8 mouse cellular contexts compared by ENCODE assay signal in the genomic region with DNA sequence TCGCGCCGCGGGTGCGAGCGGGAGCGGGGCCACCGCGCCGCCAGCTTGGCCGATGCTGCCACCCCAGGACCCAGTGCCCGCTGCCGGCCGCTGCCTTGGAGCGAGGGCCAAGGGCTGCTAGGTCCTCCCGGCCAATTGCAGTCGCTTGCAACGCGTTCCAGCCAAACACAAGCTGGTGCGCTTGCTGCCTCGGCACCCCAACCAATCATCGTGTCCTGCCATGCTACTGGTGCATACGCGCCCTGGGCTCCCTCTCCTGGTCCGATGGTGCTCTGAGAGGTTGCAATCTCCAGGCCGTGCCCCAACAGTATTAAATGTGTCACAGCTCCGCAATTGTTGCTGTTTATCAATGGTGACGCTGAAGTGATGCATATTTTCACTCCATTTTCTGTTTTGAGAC. TPM values are rescaled to one million over a fixed set of nuclear protein-coding genes. Genes with fewer than 3 reads are reported as not detected.
DNase-seq lines count a peak whose midpoint lies in the region; ATAC-seq lines count a peak whose summit lies in the region.

No protein-coding gene starts in this region.

- under 1% methylated on average over 28 of the region's 28 CpGs for WGBS in heart, embryonic 13.5 days
- WGBS in liver, embryonic 11.5 days: 0% methylated on average over 16 of the region's 28 CpGs

- H3K4me2 ChIP-seq in heart, embryonic 13.5 days: peak overlapping the region; percentile 100
- H3K4me2 ChIP-seq in liver, embryonic 11.5 days: peak overlapping the region; percentile 98

- peaks cover 10% of the 10 kb centered on the region for H3K4me1 ChIP-seq in heart, embryonic 13.5 days
- H3K4me1 ChIP-seq in liver, embryonic 11.5 days (replicated peaks; ENCODE audit: control insufficient read depth, insufficient read depth, low read length): peaks cover 3% of the 10 kb centered on the region; the same call in 1 of the 2 replicates

- H3K9ac ChIP-seq in heart, embryonic 13.5 days: peak overlapping the region; percentile 81
- no peak overlapping the region for H3K9ac ChIP-seq in liver, embryonic 11.5 days (ENCODE audit: low read depth, low read length)

- ATAC-seq in erythroid progenitor cell, adult 5-6 weeks (replicated peaks; ENCODE audit: low FRiP score, poor library complexity, severe bottlenecking): peak; percentile 84
- peak; percentile 86 for ATAC-seq in heart, embryonic 13.5 days (ENCODE audit: extremely low read depth, insufficient number of reproducible peaks, low FRiP score, low TSS enrichment)
- peak; percentile 93 for ATAC-seq in liver, embryonic 11.5 days (replicated peaks; ENCODE audit: low FRiP score)

- H3K36me3 ChIP-seq in heart, embryonic 13.5 days: no peaks in the 10 kb centered on the region
- H3K36me3 ChIP-seq in liver, embryonic 11.5 days (ENCODE audit: control insufficient read depth, insufficient read depth, low read length): no peaks in the 10 kb centered on the region
- no peaks in the 10 kb centered on the region for H3K36me3 ChIP-seq in splenic B cell, adult 2 months (ENCODE audit: control insufficient read depth, insufficient read depth, low read length, poor library complexity, severe bottlenecking)

- H3K27ac ChIP-seq in heart, embryonic 13.5 days (replicated peaks): no peak overlapping the region
- H3K27ac ChIP-seq in liver, embryonic 11.5 days (ENCODE audit: low read depth, low read length): no peak overlapping the region

- H3K27me3 ChIP-seq in heart, embryonic 13.5 days (replicated peaks): peaks cover 88% of the 10 kb centered on the region
- H3K27me3 ChIP-seq in liver, embryonic 11.5 days (replicated peaks; ENCODE audit: control insufficient read depth, insufficient read depth, low read length): peaks cover 42% of the 10 kb centered on the region
- H3K27me3 ChIP-seq in splenic B cell, adult 2 months (ENCODE audit: control insufficient read depth, insufficient read depth, low read length, poor library complexity, severe bottlenecking): no peaks in the 10 kb centered on the region

- H3K9me3 ChIP-seq in heart, embryonic 13.5 days: no peaks in the 10 kb centered on the region
- no peaks in the 10 kb centered on the region for H3K9me3 ChIP-seq in liver, embryonic 11.5 days (ENCODE audit: control insufficient read depth, low read length)

- DNase-seq in CD4-positive, CD25-positive, alpha-beta regulatory T cell, adult 2 months (ENCODE audit: low read depth, low spot score): peak; percentile 85
- DNase-seq in brain, embryonic 18.5 days (ENCODE audit: low read depth, low spot score): peak; percentile 73
- DNase-seq in kidney, postnatal 10 days: peak; percentile 94
- DNase-seq in liver, embryonic 11.5 days (ENCODE audit: low spot score): peak; percentile 73
- DNase-seq in naive thymus-derived CD4-positive, alpha-beta T cell, adult 2 months (ENCODE audit: low read depth): peak; percentile 75
- DNase-seq in splenic B cell, adult 2 months (ENCODE audit: low read depth, low spot score): peak; percentile 83

- H3K4me3 ChIP-seq in heart, embryonic 13.5 days: peak overlapping the region; percentile 76
- H3K4me3 ChIP-seq in liver, embryonic 11.5 days (ENCODE audit: low read depth, low read length): peak overlapping the region; percentile 72

RNA-seq across cellular contexts. Expression of a gene that starts 16.3 kb away (rescaled TPM):
- not detected in 2 replicates for total RNA-seq in erythroid progenitor cell, adult 5-6 weeks (2015; ENCODE audit: low replicate concordance)
- total RNA-seq in erythroid progenitor cell, adult 5-6 weeks (2017; ENCODE audit: low replicate concordance): not detected in 2 replicates
- 0.29 and 0.32 TPM in 2 replicates for polyA plus RNA-seq in heart, embryonic 13.5 days (2015; fragmentation: Nextera tagmentation; extraction: Ambion mirVana)
- polyA plus RNA-seq in liver, embryonic 11.5 days (2014; fragmentation: Nextera tagmentation; extraction: Ambion mirVana): 0.49 and 0.56 TPM in 2 replicates

RNA-seq across cellular contexts. Expression of a gene that starts 21.0 kb away (rescaled TPM):
- not detected in 2 replicates for total RNA-seq in erythroid progenitor cell, adult 5-6 weeks (2015; ENCODE audit: low replicate concordance)
- not detected in 2 replicates for total RNA-seq in erythroid progenitor cell, adult 5-6 weeks (2017; ENCODE audit: low replicate concordance)
- 9.4 and 10.7 TPM in 2 replicates for polyA plus RNA-seq in heart, embryonic 13.5 days (2015; fragmentation: Nextera tagmentation; extraction: Ambion mirVana)
- 9.9 and 11.4 TPM in 2 replicates for polyA plus RNA-seq in liver, embryonic 11.5 days (2014; fragmentation: Nextera tagmentation; extraction: Ambion mirVana)

RNA-seq across cellular contexts. Expression of a gene that starts 22.5 kb away (rescaled TPM):
- total RNA-seq in erythroid progenitor cell, adult 5-6 weeks (2015; ENCODE audit: low replicate concordance): not detected in 2 replicates
- total RNA-seq in erythroid progenitor cell, adult 5-6 weeks (2017; ENCODE audit: low replicate concordance): not detected in 2 replicates
- 0.11 TPM in 1 of 2 replicates, not detected in the other for polyA plus RNA-seq in heart, embryonic 13.5 days (2015; fragmentation: Nextera tagmentation; extraction: Ambion mirVana)
- polyA plus RNA-seq in liver, embryonic 11.5 days (2014; fragmentation: Nextera tagmentation; extraction: Ambion mirVana): 0.11 TPM in 1 of 2 replicates, not detected in the other

RNA-seq across cellular contexts. Expression of a gene that starts 22.8 kb away (rescaled TPM):
- total RNA-seq in erythroid progenitor cell, adult 5-6 weeks (2015; ENCODE audit: low replicate concordance): 5.0 TPM in 1 of 2 replicates, not detected in the other
- 6.1 TPM in 1 of 2 replicates, not detected in the other for total RNA-seq in erythroid progenitor cell, adult 5-6 weeks (2017; ENCODE audit: low replicate concordance)
- polyA plus RNA-seq in heart, embryonic 13.5 days (2015; fragmentation: Nextera tagmentation; extraction: Ambion mirVana): 118 and 140 TPM in 2 replicates
- 7.9 and 9.5 TPM in 2 replicates for polyA plus RNA-seq in liver, embryonic 11.5 days (2014; fragmentation: Nextera tagmentation; extraction: Ambion mirVana)

RNA-seq across cellular contexts. Expression of a gene that starts 26.1 kb away (rescaled TPM):
- total RNA-seq in erythroid progenitor cell, adult 5-6 weeks (2015; ENCODE audit: low replicate concordance): 50.3 and 81.4 TPM in 2 replicates
- 30.7 and 39.9 TPM in 2 replicates for total RNA-seq in erythroid progenitor cell, adult 5-6 weeks (2017; ENCODE audit: low replicate concordance)
- 30.9 and 31.0 TPM in 2 replicates for polyA plus RNA-seq in heart, embryonic 13.5 days (2015; fragmentation: Nextera tagmentation; extraction: Ambion mirVana)
- 51.5 and 60.2 TPM in 2 replicates for polyA plus RNA-seq in liver, embryonic 11.5 days (2014; fragmentation: Nextera tagmentation; extraction: Ambion mirVana)
